Mouse (Mus musculus): ENCODE measurements at regions not wholly inside any gene's neighbourhood (a gene's known extent, or its start where the extent isn't known, plus 50 kb on each side); places are given as distances from the start of the nearest gene placed in this dataset.
A peak's percentile ranks its signal among the peaks of the same experiment; 100 is the strongest.

- intact Hi-C loops (cut with DNase I) = no loop called here
- no peak for DNase-seq
These were observed 875.6 kb downstream of the Fscb start for GRCm38 (mm10) chr12:63598905-63599304.

- DNase-seq = no peak
- intact Hi-C loops (cut with DNase I) = no loop called here
These were observed 919.8 kb downstream of the Fscb start for GRCm38 (mm10) chr12:63554672-63555071.

- intact Hi-C loops (cut with DNase I) = no loop called here
These were observed 921.7 kb downstream of the Fscb start for GRCm38 (mm10) chr12:63552831-63553230.

GRCm38 (mm10) chr12:63534084-63534483 lies 940.4 kb downstream of the Fscb start:
- no peak for DNase-seq
- intact Hi-C loops (cut with DNase I) = no loop called here

More at GRCm38 (mm10) chr12:63552831-63553230, 921.7 kb downstream of the Fscb start:
- no peak for DNase-seq

- intact Hi-C loops (cut with DNase I) = no loop called here
- DNase-seq = peak; percentile 2 to 5
These were observed 970.7 kb downstream of the Fscb start for GRCm38 (mm10) chr12:63503774-63504173.

- intact Hi-C loops (cut with DNase I) = no loop called here
- DNase-seq = no peak
These were observed 984.1 kb downstream of the Fscb start for GRCm38 (mm10) chr12:63490405-63490804.

GRCm38 (mm10) chr12:63484087-63484486 lies 990.4 kb downstream of the Fscb start:
- no peak for DNase-seq
- intact Hi-C loops (cut with DNase I) = no loop called here

GRCm38 (mm10) chr12:63468936-63469335 lies 1005.6 kb downstream of the Fscb start:
- intact Hi-C loops (cut with DNase I) = no loop called here
- DNase-seq = no peak

Measured in heart, postnatal 10 days (tissue).